14 mouse cellular contexts compared by ENCODE assay signal in the genomic region with DNA sequence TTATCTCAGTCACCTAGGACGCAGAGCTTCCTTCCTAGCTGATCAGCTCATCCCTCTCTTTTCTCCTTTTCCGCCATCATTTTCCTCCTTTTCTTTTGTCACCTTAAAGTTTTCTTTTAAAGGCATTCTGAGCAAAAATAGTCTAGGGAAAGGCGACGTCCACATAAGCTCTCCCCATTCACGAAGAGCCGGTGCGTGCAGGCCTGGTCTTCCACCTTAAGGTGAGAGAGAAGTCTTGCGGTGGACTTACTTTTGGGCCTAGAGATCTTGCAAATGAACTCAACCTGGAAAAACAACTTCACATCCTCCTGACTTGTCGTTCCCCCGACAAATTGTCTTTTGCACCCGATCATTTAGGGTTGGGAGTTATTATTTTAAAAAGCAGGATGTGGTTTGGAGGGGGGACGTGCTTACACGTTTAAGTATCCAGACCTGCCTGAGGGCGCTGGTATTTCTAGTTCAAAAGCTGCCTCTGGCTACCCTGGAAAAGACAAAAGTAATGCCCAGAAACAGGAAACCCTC. TPM values are rescaled to one million over a fixed set of nuclear protein-coding genes. Genes with fewer than 3 reads are reported as not detected.
A peak's percentile ranks its signal among the peaks of the same experiment; 100 is the strongest.
DNase-seq lines count a peak whose midpoint lies in the region; ATAC-seq and TF ChIP-seq lines count a peak whose summit lies in the region.
"Had no signal": no experiment of that assay in that cellular context is flagged by ENCODE, and none has a peak within 500 bp of the region (broad histone marks: within the 10 kb centered on the region; RNA-seq: fewer than 3 reads in every experiment).

No protein-coding gene starts in this region.

- DNase-seq in heart, adult 18-20 months, result no peak
- DNase-seq in retina, embryonic 14.5 days (ENCODE audit: low spot score), result peak; percentile 21
- DNase-seq in retina, postnatal 1 day, result no peak
- DNase-seq in urinary bladder, adult 2 months (ENCODE audit: low spot score), result no peak
- DNase-seq in left cerebral cortex, adult 2 months (ENCODE audit: extremely low spot score in 1 of 2, low spot score in 2 of 2), result no peak
- DNase-seq: adrenal gland, postnatal 25 days had no signal

- peaks cover 89% of the 10 kb centered on the region for H3K27me3 ChIP-seq in heart, embryonic 12.5 days (replicated peaks)

- peak overlapping the region; percentile 85 for H3K4me2 ChIP-seq in heart, embryonic 12.5 days

- H3K9me3 ChIP-seq in heart, embryonic 12.5 days (replicated peaks), result no peaks in the 10 kb centered on the region
- H3K9me3 ChIP-seq: hindbrain, embryonic 15.5 days; limb, embryonic 15.5 days had no signal

- WGBS in heart, embryonic 12.5 days, result 2% methylated on average over 14 of the region's 14 CpGs
- WGBS in olfactory bulb, adult 2 months, result 6% methylated on average over 14 of the region's 14 CpGs

- no peak for TF ChIP-seq POLR2A in olfactory bulb, adult 2 months (IDR thresholded peaks at IDR 0.05; ENCODE audit: insufficient read depth, low read depth, low read length)

- no peaks in the 10 kb centered on the region for H3K36me3 ChIP-seq in heart, embryonic 12.5 days
- H3K36me3 ChIP-seq: hindbrain, embryonic 15.5 days; limb, embryonic 15.5 days had no signal

- no peak for ATAC-seq in heart, embryonic 12.5 days (ENCODE audit: insufficient number of reproducible peaks, low FRiP score)
- ATAC-seq in inflammation-experienced regulatory T-cells, adult 6 months, result peak; percentile 55

- no peak overlapping the region for H3K27ac ChIP-seq in heart, embryonic 12.5 days (ENCODE audit: poor library complexity, severe bottlenecking)
- H3K27ac ChIP-seq in olfactory bulb, adult 2 months (ENCODE audit: insufficient read depth, low read depth, low read length), result peak overlapping the region; percentile 81
- no peak overlapping the region for H3K27ac ChIP-seq in left cerebral cortex, adult 2 months
- H3K27ac ChIP-seq: hindbrain, embryonic 15.5 days; limb, embryonic 15.5 days; macrophage; stomach, postnatal 0 days had no signal

- intact Hi-C loops in left cerebral cortex, adult 2 months (cut with DNase I), result loop anchor here (2.0 to 10.0 kb wide), 5 partner anchors 58 to 1865 kb away; partner anchors contain the start of genes Evx2, Hoxd10 and Hoxd9

- TF ChIP-seq CTCF in olfactory bulb, adult 2 months (IDR thresholded peaks at IDR 0.05; ENCODE audit: insufficient read depth, low read depth, low read length), result no peak
- no peak for TF ChIP-seq CTCF in left cerebral cortex, adult 2 months (IDR thresholded peaks at IDR 0.05)

- H3K9ac ChIP-seq in heart, embryonic 12.5 days, result no peak overlapping the region
- H3K9ac ChIP-seq: limb, embryonic 15.5 days had no signal

- peak overlapping the region; percentile 45; the same call in 1 of the 2 replicates for H3K4me3 ChIP-seq in heart, embryonic 12.5 days
- peak overlapping the region; percentile 38 for H3K4me3 ChIP-seq in olfactory bulb, adult 2 months (ENCODE audit: insufficient read depth, low read depth, low read length)
- no peak overlapping the region for H3K4me3 ChIP-seq in left cerebral cortex, adult 2 months

- H3K4me1 ChIP-seq in heart, embryonic 12.5 days (replicated peaks), result peaks cover 54% of the 10 kb centered on the region
- H3K4me1 ChIP-seq in olfactory bulb, adult 2 months (ENCODE audit: control insufficient read depth, insufficient read depth, low read length), result peaks cover 12% of the 10 kb centered on the region; the same call in 1 of the 2 replicates

RNA-seq across cellular contexts. Expression of gene Sp9, which starts 1.6 kb away (rescaled TPM):
- not detected in 2 replicates for polyA plus RNA-seq in heart, embryonic 12.5 days (2016; fragmentation: Nextera tagmentation; extraction: Ambion mirVana)
- not detected for total RNA-seq in heart, adult 18-20 months (2021)
- polyA plus RNA-seq in inflammation-experienced regulatory T-cells, adult 6 months (2017; shearing (Covaris generic)), result not detected
- not detected in 2 replicates for polyA plus RNA-seq in olfactory bulb, adult 2 months (2012; ENCODE audit: insufficient read depth, insufficient read length, low replicate concordance, missing spikeins)
- not detected in 2 replicates for polyA plus RNA-seq in urinary bladder, adult 2 months (2012; rRNA removed)
- 1 to 10 TPM; 2.7 to 4.0 TPM for total RNA-seq in left cerebral cortex, adult 2 months (2021)
- total RNA-seq: adrenal gland, postnatal 25 days had no signal
- polyA plus RNA-seq: large intestine, adult 2 months; stomach, postnatal 0 days had no signal

RNA-seq across cellular contexts. Expression of gene Scrn3, which starts 42.3 kb away (rescaled TPM):
- 14.9 and 16.5 TPM in 2 replicates for polyA plus RNA-seq in heart, embryonic 12.5 days (2016; fragmentation: Nextera tagmentation; extraction: Ambion mirVana)
- 10 to 100 TPM; 26.1 to 33.9 TPM for total RNA-seq in heart, adult 18-20 months (2021)
- polyA plus RNA-seq in inflammation-experienced regulatory T-cells, adult 6 months (2017; shearing (Covaris generic)), result 10 to 100 TPM in 2 of 3 experiments, 1 to 10 TPM in 1; 8.8 to 13.5 (median 12.5) TPM
- not detected in 2 replicates for polyA plus RNA-seq in olfactory bulb, adult 2 months (2012; ENCODE audit: insufficient read depth, insufficient read length, low replicate concordance, missing spikeins)
- 19.1 and 26.2 TPM in 2 replicates for polyA plus RNA-seq in urinary bladder, adult 2 months (2012; rRNA removed)
- 10 to 100 TPM; 17.8 to 19.5 TPM for total RNA-seq in left cerebral cortex, adult 2 months (2021)

RNA-seq across cellular contexts. Expression of gene Cir1, which starts 42.4 kb away (rescaled TPM):
- 15.2 and 19.0 TPM in 2 replicates for polyA plus RNA-seq in heart, embryonic 12.5 days (2016; fragmentation: Nextera tagmentation; extraction: Ambion mirVana)
- total RNA-seq in heart, adult 18-20 months (2021), result 10 to 100 TPM; 11.1 to 13.9 TPM
- polyA plus RNA-seq in inflammation-experienced regulatory T-cells, adult 6 months (2017; shearing (Covaris generic)), result 10 to 100 TPM; 18.9 to 30.4 (median 30.3) TPM
- polyA plus RNA-seq in olfactory bulb, adult 2 months (2012; ENCODE audit: insufficient read depth, insufficient read length, low replicate concordance, missing spikeins), result not detected in 2 replicates
- polyA plus RNA-seq in urinary bladder, adult 2 months (2012; rRNA removed), result 21.7 and 23.4 TPM in 2 replicates
- 10 to 100 TPM; 26.3 to 27.1 TPM for total RNA-seq in left cerebral cortex, adult 2 months (2021)

RNA-seq across cellular contexts. Expression of gene Ola1, which starts 51.4 kb away (rescaled TPM):
- polyA plus RNA-seq in heart, embryonic 12.5 days (2016; fragmentation: Nextera tagmentation; extraction: Ambion mirVana), result 72.0 and 74.4 TPM in 2 replicates
- 10 to 100 TPM; 41.5 to 41.9 TPM for total RNA-seq in heart, adult 18-20 months (2021)
- 10 to 100 TPM; 68.4 to 91.6 (median 88.3) TPM for polyA plus RNA-seq in inflammation-experienced regulatory T-cells, adult 6 months (2017; shearing (Covaris generic))
- 370 TPM in 1 of 2 replicates, not detected in the other for polyA plus RNA-seq in olfactory bulb, adult 2 months (2012; ENCODE audit: insufficient read depth, insufficient read length, low replicate concordance, missing spikeins)
- 36.2 and 37.9 TPM in 2 replicates for polyA plus RNA-seq in urinary bladder, adult 2 months (2012; rRNA removed)
- total RNA-seq in left cerebral cortex, adult 2 months (2021), result 100 to 1,000 TPM in 1 of 2 experiments, 10 to 100 TPM in 1; 96.9 to 102 TPM
